Mouse (Mus musculus): ENCODE results near the gene Sh3bp1.

DNA sequence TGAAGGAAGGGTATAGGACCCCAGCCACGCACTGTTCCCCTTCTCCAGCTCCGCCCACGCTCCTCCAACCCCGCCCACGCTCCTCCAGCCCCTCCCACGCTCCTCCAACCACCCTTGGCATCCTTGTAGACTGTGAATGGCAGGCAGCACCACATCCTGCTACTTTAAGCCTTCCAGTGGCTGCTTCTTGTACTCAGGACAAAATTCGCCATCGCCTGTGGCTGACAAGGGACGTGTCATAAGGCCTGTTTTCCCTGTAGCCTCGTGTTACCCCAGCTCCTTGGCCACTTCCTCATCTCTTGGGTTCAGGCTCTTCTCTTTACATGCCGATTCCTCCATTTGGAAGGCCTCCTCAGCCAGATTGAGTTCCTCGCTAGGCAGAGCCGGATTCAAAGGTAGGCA is 35.7 kb upstream of the Sh3bp1 start:
- no peak for TF ChIP-seq CTCF (IDR thresholded peaks at IDR 0.05; ENCODE audit: control insufficient read depth, insufficient read depth, insufficient replicate concordance, low read depth, low read length)
- TF ChIP-seq POLR2A (IDR thresholded peaks at IDR 0.05; ENCODE audit: control insufficient read depth, low read depth, low read length) = no peak
